Mouse (Mus musculus) midbrain, embryonic 10.5 days (tissue): ENCODE measurements around the gene Gm40193. TPM values are rescaled to one million over a fixed set of nuclear protein-coding genes. Genes with fewer than 3 reads are reported as not detected.
"Not testable (repeated sequence)": the region's sequence is repeated elsewhere in the genome, so short reads cannot be mapped to it uniquely, and the experiment has no call there.

Source experiments
- DNase-seq: peaks from one replicate; pipeline ENCODE4 v3.0.0-alpha.2; 2017; ENCODE audit warnings: low spot score
- H3K27ac ChIP-seq: fragments of 300-500 bp; sonication (generic); replicated peaks from 2 replicates; pipeline ENCODE4 v1.5.1; 2016; ENCODE audit warnings: mild to moderate bottlenecking
- H3K27me3 ChIP-seq: fragments of 300-500 bp; sonication (generic); 2 replicates; pipeline ENCODE4 v1.6.1; 2016; ENCODE audit warnings: low read depth, mild to moderate bottlenecking; ENCODE audit not compliant: poor library complexity, severe bottlenecking
- H3K36me3 ChIP-seq: fragments of 300-500 bp; sonication (generic); 2 replicates; pipeline ENCODE4 v1.6.1; 2016; ENCODE audit warnings: mild to moderate bottlenecking, moderate library complexity
- H3K4me1 ChIP-seq: fragments of 300-500 bp; sonication (generic); 2 replicates; pipeline ENCODE4 v1.6.1; 2016
- H3K4me3 ChIP-seq: fragments of 300-500 bp; sonication (generic); 2 replicates; pipeline ENCODE4 v1.5.1; 2016; ENCODE audit warnings: mild to moderate bottlenecking, moderate library complexity
- H3K9me3 ChIP-seq: fragments of 300-500 bp; sonication (generic); replicated peaks from 2 replicates; pipeline ENCODE4 v1.6.1; 2016; ENCODE audit warnings: mild to moderate bottlenecking
- WGBS: fragments of 180-500 bp; shearing (Covaris S2); methylation state at CpG from one replicate; pipeline ENCODE4 v1.1.7; 2016; 5-methylcytosine and 5-hydroxymethylcytosine counted together
- polyA plus RNA-seq: library from polyadenylated mRNA; unstranded; fragments of >200 nt; fragmentation: Nextera tagmentation; extraction: Ambion mirVana; gene quantifications from 2 replicates; pipeline ENCODE4 v1.2.1, GENCODE M21; 2016

Gene Gm40193
- not detected in 2 replicates for polyA plus RNA-seq

DNA sequence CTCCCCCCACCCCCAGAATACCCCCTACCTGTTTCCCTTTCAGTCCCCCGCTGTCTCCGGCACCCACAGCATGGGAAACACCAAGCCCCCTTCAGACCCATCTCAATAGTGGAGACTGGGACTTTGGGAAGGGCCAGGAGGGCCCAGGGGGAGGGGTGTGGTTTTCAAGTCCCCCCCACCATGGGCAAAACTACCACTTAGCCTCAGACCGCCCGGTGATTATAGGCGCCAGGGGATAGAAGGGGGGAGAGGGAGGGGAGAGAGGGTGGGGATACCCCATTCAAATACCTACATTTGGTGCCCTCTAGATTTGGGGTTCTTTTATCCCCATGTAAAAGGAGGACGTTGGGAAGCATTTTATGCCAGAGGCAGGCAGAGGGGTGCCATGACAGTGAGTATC lies at the start of gene Gm40193:
Gene Gm40193 (minus strand): TSS at position 101 of the 400 bp plus-strand sequence.
- H3K27me3 ChIP-seq = no peaks in the 10 kb centered on the region
- 79% methylated on average over 6 of the region's 6 CpGs for WGBS
- no peaks in the 10 kb centered on the region for H3K4me1 ChIP-seq
- no peaks in the 10 kb centered on the region for H3K9me3 ChIP-seq
- H3K36me3 ChIP-seq = peaks cover 17% of the 10 kb centered on the region
- no peak within 1 kb of the TSS for H3K27ac ChIP-seq
- no peak for DNase-seq
- H3K4me3 ChIP-seq = no peak within 1 kb of the TSS

DNA sequence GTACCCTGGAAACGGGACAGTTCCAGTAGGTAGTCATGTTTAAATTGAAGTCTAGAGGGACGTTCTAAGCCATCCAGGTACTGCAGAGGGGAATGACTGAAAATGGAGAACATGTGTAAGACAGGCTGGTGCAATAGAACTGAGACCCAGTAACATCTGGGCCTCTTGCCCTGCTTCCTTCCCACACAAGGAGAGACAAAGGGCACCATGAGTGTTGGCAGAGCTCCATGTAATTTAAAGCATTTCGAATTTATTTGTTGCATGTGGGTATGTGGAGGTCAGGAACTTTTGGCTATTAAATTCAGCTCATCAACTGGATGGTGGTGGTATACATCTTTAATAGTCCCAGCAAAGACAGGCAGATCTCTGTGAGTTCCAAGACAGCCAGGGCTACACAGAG lies 49.5 kb upstream of the Gm40193 start:
- Histone ChIP-seq H3K4me3 (no peak overlapping the region), H3K4me1 (peaks cover 38% of the 10 kb centered on the region), H3K9me3 (no peaks in the 10 kb centered on the region), H3K27me3 (no peaks in the 10 kb centered on the region), H3K36me3 (no peaks in the 10 kb centered on the region), H3K27ac (no peak overlapping the region)
- 84% methylated on average over 3 of the region's 3 CpGs for WGBS
- no peak for DNase-seq

DNA sequence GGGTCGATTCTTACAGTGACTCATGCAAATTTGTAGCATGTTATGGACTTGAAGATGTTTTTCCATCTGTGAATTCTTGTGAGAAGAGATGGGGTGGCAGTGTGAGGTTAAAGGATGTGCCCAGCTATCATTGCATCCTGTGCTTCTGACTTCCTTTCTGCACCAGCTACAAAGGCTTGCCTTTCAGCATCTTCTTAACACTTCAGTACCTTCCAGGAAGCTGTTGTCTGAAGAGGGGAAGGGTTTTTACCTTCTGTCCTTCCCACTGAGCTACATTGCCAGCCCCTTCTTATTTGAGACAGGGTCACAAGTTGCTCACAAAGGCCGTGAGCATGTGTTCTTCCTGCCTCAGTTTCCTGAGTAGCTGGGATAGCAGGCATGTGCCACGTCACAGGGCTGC lies 48.2 kb upstream of the Gm40193 start:
- no peaks in the 10 kb centered on the region for H3K36me3 ChIP-seq
- no peaks in the 10 kb centered on the region for H3K27me3 ChIP-seq
- peaks cover 38% of the 10 kb centered on the region for H3K4me1 ChIP-seq
- WGBS = 87% methylated on average over 3 of the region's 3 CpGs
- no peak overlapping the region for H3K27ac ChIP-seq
- no peak for DNase-seq
- no peak overlapping the region for H3K4me3 ChIP-seq
- no peaks in the 10 kb centered on the region for H3K9me3 ChIP-seq

DNA sequence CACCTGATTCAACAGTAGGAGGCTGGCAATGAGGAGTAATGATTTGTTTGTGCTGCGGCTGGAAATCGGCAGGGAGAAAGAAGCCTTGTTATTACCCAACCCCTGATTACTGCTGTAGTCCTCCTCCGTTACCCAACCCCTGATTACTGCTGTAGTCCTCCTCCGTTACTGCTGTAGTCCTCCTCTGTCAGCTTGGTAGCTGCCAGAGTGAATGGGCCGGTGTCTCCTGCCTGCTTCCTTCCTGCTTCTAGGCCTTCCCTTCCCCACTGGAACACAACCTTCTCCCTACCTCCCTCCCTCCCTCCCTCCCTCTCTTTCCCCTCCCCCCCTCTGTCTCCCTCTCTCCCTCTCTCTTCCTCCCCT lies 47.6 kb upstream of the Gm40193 start:
- Histone ChIP-seq H3K27me3 (no peaks in the 10 kb centered on the region), H3K36me3 (no peaks in the 10 kb centered on the region), H3K4me1 (peaks cover 37% of the 10 kb centered on the region), H3K27ac (0 out of 2 replicates have a peak overlapping the region, but pooled peaks have one; percentile 17), H3K4me3 (no peak overlapping the region), H3K9me3 (no peaks in the 10 kb centered on the region)
- WGBS = 82% methylated on average over 5 of the region's 5 CpGs
- DNase-seq = no peak

- Histone ChIP-seq H3K27ac (0 out of 2 replicates have a peak overlapping the region, but pooled peaks have one; percentile 17), H3K4me3 (no peak overlapping the region), H3K4me1 (peaks cover 31% of the 10 kb centered on the region; the same call in 1 of the 2 replicates), H3K27me3 (no peaks in the 10 kb centered on the region), H3K36me3 (no peaks in the 10 kb centered on the region), H3K9me3 (no peaks in the 10 kb centered on the region)
- DNase-seq = no peak
- WGBS = 84% methylated on average over 9 of the region's 9 CpGs
Measured at GRCm38 (mm10) chr11:70579710-70580357, 47.1 kb upstream of the Gm40193 start.

DNA sequence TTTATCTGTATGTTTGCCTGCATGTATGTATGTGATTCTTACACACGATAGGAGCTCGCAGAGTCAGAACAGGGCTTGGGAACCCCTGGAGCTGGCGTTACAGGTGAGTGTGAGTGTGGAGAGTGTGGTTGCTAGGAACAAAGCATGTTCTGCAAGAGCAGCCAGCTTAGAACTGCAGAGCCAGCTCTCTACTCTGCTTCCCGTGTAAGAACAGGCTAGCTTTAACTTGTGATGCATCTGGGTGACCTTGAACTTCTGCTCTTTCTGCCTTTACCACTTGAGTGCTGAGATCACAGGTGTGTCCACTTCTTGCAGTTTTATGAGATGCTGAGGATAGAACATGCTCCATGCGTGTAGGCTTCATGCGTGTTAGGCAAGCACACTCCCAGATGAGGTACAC lies 46.2 kb upstream of the Gm40193 start:
- H3K27me3 ChIP-seq = no peaks in the 10 kb centered on the region
- H3K4me1 ChIP-seq = peaks cover 33% of the 10 kb centered on the region
- H3K27ac ChIP-seq = no peak overlapping the region
- no peak overlapping the region for H3K4me3 ChIP-seq
- H3K36me3 ChIP-seq = no peaks in the 10 kb centered on the region
- H3K9me3 ChIP-seq = no peaks in the 10 kb centered on the region
- 91% methylated on average over 6 of the region's 6 CpGs for WGBS
- no peak for DNase-seq

- Histone ChIP-seq H3K4me1 (peaks cover 36% of the 10 kb centered on the region), H3K36me3 (no peaks in the 10 kb centered on the region), H3K27me3 (no peaks in the 10 kb centered on the region), H3K4me3 (no peak overlapping the region), H3K27ac (no peak overlapping the region), H3K9me3 (no peaks in the 10 kb centered on the region)
- no peak for DNase-seq
- 87% methylated on average over 3 of the region's 3 CpGs for WGBS
Measured at GRCm38 (mm10) chr11:70577201-70577600, 44.5 kb upstream of the Gm40193 start.

DNA sequence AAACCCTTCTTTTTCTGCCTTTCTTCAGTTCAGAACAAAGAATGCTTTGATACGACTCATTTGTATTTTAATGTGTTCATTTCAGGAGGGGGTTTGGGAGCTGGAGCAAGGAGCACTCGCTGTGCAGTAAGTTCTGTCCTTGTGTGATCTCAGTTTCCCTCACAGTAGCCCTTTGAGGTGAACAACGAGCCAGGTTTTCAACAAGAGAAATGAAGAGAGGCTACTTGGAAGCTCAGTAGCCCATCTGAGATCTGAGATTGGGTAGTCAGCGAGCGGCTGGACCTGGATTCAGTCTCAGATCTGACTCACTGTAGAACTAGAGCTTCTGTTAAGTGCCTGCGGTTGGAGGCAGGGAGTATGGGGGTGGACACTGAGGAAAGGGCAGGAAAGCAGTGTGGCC lies 41.1 kb upstream of the Gm40193 start:
- Histone ChIP-seq H3K4me3 (no peak overlapping the region), H3K27ac (peak overlapping the region; percentile 10; the same call in 1 of the 2 replicates), H3K36me3 (no peaks in the 10 kb centered on the region), H3K27me3 (no peaks in the 10 kb centered on the region), H3K4me1 (peaks cover 26% of the 10 kb centered on the region), H3K9me3 (no peaks in the 10 kb centered on the region)
- WGBS = 84% methylated on average over 6 of the region's 6 CpGs
- DNase-seq = no peak

GRCm38 (mm10) chr11:70572348-70572902 lies 39.7 kb upstream of the Gm40193 start:
- Histone ChIP-seq H3K4me1 (peaks cover 16% of the 10 kb centered on the region), H3K27ac (no peak overlapping the region), H3K9me3 (no peaks in the 10 kb centered on the region), H3K27me3 (no peaks in the 10 kb centered on the region), H3K36me3 (peaks cover 8% of the 10 kb centered on the region), H3K4me3 (no peak overlapping the region)
- DNase-seq = no peak
- 67% methylated on average over 5 of the region's 5 CpGs for WGBS

- H3K9me3 ChIP-seq = no peaks in the 10 kb centered on the region
- 95% methylated on average over 1 of the region's 1 CpGs for WGBS
- peaks cover 19% of the 10 kb centered on the region for H3K4me1 ChIP-seq
- H3K36me3 ChIP-seq = peaks cover 8% of the 10 kb centered on the region
- DNase-seq = no peak
- H3K27ac ChIP-seq = no peak overlapping the region
- H3K4me3 ChIP-seq = no peak overlapping the region
- no peaks in the 10 kb centered on the region for H3K27me3 ChIP-seq
Measured at GRCm38 (mm10) chr11:70571641-70572040, 38.9 kb upstream of the Gm40193 start.

- H3K36me3 ChIP-seq, H3K4me3 ChIP-seq, H3K27me3 ChIP-seq, DNase-seq, H3K9me3 ChIP-seq, H3K27ac ChIP-seq: not testable (repeated sequence)
- WGBS = 90% methylated on average over 1 of the region's 1 CpGs
- H3K4me1 ChIP-seq = peaks cover 22% of the 10 kb centered on the region
Measured at GRCm38 (mm10) chr11:70570614-70571013, 37.9 kb upstream of the Gm40193 start.

DNA sequence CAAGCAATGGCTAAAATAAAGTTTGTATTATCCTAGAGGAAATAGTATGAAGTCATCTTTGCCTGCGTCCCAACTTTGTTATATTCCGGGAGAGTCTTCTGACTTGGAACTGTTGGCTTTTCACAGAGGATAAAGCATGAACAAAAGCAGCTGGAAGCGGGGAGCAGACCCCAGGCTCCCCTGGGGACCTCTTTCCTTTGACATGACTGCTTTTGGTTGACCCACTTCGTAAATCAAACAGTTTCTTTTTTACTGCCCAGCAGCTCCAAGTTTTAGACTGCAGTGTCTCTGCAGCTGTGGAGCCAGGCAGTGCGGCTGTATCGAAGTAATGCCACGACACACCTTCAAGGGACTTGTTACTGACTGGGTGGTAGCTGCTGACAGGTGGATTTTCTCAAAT lies 33.8 kb upstream of the Gm40193 start:
- no peak for DNase-seq
- Histone ChIP-seq H3K4me1 (peaks cover 44% of the 10 kb centered on the region), H3K36me3 (peaks cover 8% of the 10 kb centered on the region), H3K27ac (no peak overlapping the region), H3K9me3 (no peaks in the 10 kb centered on the region), H3K4me3 (no peak overlapping the region), H3K27me3 (no peaks in the 10 kb centered on the region)
- WGBS = 86% methylated on average over 7 of the region's 7 CpGs

GRCm38 (mm10) chr11:70564276-70564873 lies 31.6 kb upstream of the Gm40193 start:
- no peak overlapping the region for H3K27ac ChIP-seq
- H3K4me3 ChIP-seq = peak overlapping the region; percentile 70
- WGBS = 55% methylated on average over 4 of the region's 4 CpGs
- no peak for DNase-seq
- H3K4me1 ChIP-seq = peaks cover 44% of the 10 kb centered on the region
- H3K36me3 ChIP-seq = peaks cover 8% of the 10 kb centered on the region
- no peaks in the 10 kb centered on the region for H3K27me3 ChIP-seq
- H3K9me3 ChIP-seq = no peaks in the 10 kb centered on the region
